Mouse (Mus musculus) spleen, adult 12 weeks (tissue): Measurements from ENCODE around the gene Neurl2.
"Not testable (repeated sequence)": the region's sequence is repeated elsewhere in the genome, so short reads cannot be mapped to it uniquely, and the experiment has no call there.

Experiments
- DNase-seq: peaks from one replicate; pipeline ENCODE4 v3.0.0; 2022; ENCODE audit warnings: low spot score

Neurl2 gene

DNA sequence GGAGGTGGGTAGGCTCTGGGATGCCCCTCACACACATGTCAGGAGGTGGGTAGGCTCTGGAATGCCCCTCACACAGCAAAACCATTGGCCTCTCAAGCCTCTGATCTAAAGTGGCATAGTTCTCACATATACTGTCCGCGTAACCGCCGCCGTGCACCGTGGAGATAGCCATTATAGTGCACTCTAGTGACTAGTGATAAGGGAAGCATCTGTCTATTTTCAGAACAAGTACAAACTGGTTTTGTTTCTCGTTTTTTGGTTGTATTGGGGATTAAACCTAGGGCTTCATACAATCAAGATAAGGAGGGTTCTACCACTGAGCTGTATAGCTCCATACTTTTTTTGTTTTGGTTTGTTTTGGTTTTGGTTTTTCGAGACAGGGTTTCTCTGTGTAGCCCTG, 17.4 kb downstream of the Neurl2 start:
- DNase-seq = no peak

DNA sequence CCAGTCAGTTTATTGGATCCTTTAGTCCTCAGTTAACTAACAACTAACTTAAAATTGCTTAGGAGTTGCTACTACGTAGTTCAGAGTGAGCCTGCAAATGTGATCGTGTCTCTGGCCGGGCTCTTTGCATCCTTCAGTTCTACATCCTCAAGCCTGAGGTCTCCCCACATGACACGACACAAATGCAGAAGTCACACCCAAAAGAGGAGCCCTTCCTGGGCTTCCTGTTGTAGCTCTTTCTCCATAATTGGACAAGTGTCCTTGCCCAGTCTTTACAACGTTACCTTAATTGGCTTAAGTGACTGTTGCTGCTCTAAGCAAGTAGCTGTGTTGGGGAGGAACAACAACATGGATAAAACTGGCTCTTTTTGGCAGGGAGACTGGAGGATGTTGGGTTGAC, 17.9 kb downstream of the Neurl2 start:
- no peak for DNase-seq

DNA sequence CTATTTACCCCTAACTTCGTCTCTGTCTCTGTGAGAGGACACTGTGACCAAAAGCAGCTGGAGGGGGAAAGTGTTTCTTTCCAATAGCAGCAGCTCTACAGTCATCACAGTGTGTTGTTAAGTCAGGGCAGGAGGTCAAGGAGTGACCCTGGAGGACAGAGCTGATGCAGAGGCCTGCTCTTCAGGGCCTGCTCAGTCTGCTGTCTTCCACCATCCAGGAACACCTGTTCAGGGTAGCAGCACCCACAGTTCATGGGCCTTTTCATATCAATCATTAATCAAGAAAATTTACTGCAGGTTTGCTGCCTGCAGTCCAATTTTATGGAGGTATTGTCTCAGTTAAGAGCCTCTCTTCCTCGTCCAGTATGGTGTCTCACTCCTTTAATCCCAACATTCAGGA, 19.7 kb downstream of the Neurl2 start:
- DNase-seq = no peak

DNA sequence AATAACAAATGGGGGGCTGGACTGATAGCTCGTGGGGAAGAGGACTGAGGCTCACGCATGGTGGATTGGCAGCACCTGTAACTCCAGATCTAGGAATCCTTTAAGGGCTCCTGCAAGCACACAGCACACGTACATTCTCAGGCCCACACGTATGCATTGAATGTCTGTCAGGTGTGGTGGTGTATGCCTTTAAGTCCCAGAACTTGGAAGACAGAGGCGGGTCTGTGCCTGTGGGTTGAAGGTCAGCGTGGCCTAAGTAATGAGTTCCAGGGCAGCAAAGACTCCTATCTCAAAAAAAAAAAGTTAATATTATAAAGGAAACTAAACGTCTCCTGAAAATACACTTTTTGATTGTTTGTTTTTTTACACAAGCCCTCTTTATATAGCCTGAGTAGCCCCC, 26.6 kb downstream of the Neurl2 start:
- DNase-seq = no peak

DNA sequence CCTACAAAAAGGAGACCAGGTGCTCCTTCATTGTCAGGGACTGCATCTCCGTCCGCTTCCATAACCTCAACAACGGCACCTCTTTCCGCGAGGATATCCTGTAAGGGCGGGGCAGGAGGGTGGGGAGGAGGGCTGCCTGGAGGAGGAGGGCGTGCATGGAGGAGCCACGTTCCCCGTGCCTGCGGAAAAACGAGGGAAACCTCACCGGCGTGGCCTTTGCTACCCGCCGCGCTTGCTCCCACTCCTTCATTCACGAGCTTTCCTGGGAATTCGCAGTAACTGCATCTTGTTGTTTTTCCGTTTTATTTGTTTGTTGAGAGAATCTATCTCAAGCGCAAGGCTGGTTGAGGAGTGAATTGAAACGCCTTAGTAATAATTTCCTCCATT, 27.9 kb downstream of the Neurl2 start:
- DNase-seq = no peak

DNA sequence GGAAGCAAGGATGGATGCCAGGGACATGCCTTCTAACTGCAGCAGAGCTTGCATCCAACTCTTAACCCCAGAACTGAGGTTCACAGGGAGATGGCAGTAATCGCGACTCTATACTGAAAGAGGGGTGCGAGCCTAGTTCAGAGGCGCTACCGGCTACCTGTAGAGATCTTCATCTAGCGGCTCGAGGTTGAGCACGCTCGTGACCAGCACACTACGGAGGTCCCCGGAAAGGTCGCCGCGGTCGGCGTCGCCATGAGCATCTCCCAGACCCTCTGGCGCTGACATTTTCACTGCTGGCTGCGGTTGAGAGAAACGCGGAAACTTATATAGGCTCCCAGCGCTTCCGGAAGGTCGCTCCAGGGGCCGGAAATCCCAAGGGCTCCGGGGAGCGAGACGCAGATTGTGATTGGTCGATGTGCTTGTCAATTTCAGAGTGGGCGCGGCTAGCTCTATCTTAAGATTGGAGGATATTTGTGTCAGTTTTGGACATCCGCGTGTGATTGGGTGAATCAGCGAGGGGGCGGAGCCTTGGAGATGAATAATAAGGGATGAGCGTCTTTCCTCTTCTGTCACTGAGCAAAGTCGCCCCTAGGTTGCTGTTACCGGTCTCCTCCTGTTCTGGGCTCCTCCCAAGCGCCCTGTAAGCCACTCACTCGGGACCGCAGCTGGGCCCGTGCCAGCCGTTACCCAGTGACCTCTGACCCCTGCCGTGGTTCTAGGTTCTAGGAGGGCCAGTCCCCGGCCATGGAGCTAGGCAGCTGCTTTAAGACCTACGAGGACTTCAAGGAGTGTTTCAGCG, 28.5 kb downstream of the Neurl2 start, which contains the start of the genes Acot8 and Zswim3:
Gene Acot8, minus strand, starts transcription at position 350 of the 799 bp plus-strand sequence.
Gene Zswim3, plus strand, starts transcription at position 566 of the 799 bp plus-strand sequence.
- peak; percentile 98 for DNase-seq

DNA sequence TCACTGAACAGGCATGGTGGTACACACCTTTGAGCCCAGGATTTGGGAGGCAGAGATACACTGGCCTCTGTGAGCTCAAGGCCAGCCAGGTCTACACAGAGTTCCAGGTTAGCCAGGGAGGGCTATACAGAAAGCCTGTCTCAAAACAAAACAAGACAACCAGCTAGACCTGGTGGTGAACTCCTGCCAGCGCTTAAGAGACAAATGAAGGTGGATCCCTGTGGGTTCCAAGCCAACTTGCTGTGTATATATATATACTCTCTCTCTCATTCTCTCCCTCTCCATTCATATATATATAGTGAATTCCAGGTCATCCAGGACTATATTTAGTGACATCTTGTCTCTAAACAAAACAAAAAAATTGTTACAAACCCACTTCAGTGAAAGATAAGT, 29.3 kb downstream of the Neurl2 start:
- no peak for DNase-seq

DNA sequence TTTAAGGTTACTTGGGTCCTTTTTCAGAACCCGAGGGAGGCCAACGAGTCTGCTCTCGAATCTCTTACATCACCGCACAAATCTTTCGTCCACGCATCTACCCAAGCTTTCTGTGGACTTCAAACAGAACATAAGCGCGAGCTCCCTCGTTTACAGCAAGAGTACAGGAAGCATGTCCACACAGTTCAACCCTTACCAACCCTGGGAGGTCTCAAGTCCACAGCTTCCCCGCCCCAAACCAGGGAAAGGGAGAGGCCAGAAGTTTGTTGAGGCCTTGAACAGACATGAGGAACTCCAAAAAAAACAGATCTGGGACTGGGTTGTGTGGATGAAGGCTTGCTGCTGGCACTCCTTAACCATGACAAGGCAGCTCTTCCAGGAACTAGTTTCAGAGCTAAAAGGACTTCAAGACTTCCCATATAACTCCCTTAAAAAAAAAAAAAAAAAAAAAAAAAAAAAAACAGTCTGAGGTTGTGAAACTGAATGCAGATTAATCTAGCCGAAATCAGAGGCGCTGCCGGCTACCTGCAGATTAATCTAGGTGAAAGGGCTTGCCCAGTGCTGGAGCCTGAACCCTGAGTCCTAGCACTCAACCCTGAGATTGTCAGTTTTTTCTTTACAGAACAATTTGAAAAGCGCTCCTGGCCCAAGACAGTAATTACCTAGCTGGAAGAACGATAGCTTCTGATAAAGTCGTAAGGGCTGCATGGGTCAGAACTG, 29.9 kb downstream of the Neurl2 start:
- DNase-seq = no peak

DNA sequence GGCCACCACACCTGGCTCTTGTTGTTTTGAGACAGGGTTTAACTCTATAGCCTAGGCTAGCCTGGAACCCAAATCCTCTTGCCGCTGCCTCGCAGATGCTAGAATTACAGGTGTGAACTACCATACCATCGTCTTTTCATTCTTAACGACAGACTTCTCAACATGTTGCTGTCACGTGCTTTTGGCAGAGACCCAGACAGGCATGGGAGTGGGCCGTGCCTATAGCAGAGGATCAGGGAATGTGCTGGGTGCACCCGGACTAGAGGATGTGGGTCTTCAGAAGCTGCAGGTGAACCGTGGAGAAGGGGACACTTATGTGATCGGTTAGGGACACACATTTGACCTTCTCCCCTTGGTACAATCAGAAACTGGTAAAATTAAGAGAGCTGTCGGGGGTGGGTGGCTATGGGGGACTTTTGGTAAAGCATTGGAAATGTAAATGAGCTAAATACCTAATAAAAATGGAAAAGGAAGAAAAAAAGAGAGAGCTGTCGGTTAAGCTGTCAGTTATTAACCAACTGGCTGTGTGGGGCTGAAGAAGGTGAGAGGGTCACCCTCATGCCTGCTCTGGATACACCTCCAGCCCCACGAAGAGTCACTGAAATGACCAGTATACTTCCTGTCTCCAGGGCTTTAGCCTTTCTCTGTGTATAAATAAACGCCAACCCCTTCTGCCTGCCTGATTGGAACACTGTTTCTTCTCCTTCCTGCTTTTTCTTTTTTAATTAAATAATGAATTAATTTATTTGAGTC, 32.8 kb downstream of the Neurl2 start:
- no peak for DNase-seq

DNA sequence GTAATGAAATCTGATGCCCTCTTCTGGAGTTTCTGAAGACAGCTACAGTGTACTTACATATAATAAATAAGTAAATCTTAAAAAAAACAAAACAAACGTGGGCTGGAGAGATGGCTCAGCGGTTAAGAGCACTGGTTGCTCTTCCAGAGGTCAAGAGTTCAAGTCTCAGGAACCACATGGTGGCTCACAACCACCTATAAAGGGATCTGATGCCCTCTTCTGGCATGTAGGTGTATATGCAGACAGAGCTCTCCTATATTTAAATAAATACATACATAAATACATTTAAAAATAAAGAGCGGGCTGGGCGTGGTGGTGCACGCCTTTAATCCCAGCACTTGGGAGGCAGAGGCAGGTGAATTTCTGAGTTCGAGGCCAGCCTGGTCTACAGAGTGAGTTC, 34.7 kb downstream of the Neurl2 start:
- DNase-seq = not testable (repeated sequence)

DNA sequence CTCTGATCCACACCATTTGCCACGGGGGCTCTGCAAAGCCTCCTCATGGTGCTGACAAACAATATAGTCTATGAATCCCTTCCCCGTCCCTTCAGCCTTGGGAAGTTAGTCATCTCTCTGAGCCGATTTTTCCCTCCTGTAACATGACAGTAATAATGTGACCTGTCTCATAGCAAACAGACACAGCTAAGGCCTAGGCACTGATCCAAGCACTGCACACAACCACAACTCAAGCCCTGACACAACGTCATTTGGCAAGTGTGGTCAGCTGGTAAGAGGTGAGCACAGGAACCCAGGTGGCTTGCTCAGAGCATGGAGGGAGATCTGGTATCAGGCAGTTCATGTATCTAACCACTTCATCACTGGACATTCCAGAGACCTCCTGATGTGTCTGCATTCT, 37.4 kb downstream of the Neurl2 start:
- no peak for DNase-seq

DNA sequence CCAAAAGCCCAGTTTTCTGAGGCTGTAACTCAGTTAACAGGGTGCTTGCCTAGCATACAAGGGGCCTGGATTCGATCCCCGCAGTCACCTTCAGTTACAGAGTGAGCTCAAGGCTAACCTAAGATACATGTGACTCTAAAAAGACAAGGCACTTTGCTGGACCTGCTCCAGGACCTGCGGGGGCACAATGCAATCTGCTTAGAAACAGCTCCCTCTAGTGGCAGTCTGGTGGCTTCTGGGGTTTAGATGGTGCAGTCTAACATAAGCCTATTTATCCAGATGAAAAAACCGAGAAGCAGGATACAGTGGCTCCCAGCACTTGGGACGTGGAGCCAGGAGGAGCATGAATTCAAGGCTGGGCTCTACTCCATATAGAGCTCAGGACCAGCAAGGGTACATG, 39.0 kb downstream of the Neurl2 start:
- DNase-seq = peak; percentile 68

DNA sequence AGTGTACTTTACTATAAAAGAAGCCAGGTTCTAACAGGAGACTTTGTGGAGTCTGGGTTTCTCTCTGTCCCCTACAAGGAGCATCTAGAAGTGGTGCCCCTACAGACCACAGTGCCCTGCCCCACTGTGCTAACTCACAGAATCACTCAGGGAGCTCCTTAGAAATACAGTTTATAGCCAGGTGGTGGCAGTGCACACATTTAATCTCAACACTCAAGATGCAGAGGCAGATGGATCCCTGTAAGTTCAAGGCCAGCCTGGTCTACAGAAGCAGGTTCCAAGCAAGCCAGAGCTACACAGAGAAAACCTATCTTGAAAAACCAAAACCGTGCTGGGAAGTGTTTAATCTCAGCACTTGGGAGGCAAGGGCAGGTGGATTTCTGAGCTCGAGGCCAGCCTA, 39.5 kb downstream of the Neurl2 start:
- no peak for DNase-seq

DNA sequence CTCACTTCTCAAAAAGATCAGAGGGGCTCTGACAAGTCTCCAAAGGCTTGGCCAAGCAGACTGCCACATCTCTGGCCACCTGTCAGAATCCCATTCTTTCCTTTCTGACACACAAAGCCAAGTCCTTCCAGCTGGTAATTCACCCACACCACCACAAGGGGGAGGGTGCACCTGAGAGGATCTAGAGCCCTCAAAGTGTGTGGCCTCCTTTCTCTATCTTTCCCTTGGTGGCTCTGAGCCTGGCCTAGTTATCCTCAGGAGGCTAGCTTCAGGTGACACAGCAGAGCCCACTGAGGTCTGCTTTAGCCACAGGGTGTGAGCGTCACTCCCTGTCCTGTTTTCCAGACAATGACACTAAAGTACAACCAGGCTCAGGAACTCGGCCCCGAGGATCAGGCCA, 40.0 kb downstream of the Neurl2 start:
- peak; percentile 44 for DNase-seq

DNA sequence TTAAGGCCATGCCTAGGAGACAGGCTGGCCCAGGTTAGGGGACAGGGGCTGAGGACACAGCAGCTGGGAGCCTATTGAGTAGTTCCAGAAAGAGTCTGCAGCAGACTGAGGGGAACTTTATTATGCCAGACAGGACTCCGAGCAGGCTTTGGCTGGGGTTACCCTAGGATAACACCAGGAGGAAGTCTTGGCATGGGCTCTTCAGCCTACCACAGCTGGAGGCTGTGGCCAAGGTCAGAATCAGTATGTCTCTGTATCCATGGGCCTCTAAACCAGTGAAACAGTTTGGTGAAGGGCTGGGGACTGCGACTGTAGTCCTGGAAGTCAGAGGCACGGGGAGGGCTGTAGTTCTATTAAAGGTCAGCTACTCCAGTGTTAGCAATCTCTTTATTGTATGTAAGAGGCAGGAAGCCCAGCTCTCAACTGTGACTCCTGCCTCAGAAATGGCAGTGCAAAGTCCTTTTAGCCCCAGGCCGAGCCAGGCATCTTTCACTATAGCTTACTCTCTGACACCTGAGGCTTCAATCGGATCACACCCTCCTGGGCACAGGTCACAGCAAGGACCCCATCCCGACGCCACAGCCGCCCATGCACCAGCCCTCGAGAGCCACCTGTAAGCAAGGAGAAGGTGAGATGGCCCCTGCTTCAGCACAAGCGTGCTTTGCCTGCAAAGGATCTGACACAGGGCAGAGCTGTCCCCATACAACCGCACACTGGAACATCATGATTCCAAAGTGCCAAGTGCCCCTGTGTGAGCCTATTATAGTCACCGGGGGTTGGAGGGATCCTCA, 40.7 kb downstream of the Neurl2 start:
- no peak for DNase-seq

DNA sequence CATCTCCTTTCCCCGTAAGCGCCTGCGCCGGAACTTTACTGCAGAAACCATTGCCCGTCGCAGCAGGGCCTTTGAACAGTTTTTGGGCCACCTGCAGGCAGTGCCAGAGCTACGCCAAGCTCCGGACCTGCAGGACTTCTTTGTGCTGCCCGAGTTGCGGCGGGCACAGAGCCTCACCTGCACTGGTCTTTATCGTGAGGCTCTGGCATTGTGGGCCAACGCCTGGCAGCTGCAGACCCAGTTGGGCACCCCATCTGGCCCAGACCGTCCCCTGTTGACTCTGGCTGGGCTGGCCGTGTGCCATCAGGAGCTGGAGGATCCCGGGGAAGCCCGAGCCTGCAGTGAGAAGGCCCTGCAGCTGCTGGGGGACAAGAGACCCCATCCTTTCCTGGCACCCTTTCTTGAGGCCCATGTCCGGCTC, 41.4 kb downstream of the Neurl2 start:
- DNase-seq = no peak

DNA sequence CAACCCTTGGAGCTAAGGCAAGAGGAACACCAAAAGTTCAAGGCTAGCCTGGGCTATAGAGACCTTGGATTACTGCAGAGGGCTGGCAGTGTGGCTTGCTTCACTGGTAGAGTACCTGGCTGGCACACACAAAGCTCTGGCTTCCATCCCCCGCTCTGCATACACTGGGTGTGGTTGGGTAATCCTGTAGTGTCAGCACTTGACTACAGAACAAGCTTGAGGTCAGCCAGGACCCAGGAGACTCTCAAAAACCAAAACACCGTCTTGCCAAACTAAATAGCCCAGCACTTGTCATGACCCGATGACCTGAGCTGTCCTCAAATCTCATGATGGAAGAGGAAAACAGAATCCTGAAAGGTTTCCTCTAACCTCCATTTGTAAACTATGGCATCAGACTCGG, 42.8 kb downstream of the Neurl2 start:
- no peak for DNase-seq

DNA sequence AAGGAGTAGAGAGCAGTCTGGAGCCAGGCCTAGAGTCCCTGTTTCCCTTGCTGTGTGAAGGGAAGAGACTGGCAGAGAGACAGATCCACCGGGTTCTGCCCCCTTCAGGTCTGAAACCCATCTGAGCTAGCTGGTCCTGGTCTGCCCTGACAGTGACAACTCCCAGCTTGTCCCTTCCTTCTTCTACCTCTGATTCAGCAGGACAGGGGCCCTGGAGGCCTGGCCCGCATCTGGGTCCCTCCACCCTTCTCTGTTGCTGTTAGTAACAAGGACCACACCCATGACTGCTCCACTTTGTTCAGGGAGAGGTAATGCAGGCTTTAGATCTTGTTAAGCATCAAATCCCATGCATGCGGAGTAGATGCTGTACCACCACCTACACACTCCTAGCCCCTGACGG, 44.8 kb downstream of the Neurl2 start:
- DNase-seq = no peak

DNA sequence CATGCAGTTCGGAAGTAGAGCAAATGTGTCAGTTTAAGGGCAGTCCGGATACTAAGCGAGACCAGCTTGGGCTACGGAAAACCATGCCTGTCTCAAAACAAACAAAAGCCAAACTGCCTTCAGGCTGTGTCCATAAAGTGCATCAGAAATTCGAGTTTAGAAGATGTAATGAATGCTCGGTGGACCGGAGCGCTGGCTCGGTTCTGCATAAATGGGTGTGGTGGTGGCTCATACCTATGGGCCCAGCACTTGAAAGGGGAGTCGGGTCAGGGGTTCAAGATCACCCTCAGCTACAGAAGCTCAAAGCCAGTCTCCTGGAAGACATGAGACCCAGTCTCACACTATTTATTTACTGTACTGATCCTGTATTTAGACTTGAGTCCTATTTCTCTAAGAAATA, 45.5 kb downstream of the Neurl2 start:
- DNase-seq = no peak

DNA sequence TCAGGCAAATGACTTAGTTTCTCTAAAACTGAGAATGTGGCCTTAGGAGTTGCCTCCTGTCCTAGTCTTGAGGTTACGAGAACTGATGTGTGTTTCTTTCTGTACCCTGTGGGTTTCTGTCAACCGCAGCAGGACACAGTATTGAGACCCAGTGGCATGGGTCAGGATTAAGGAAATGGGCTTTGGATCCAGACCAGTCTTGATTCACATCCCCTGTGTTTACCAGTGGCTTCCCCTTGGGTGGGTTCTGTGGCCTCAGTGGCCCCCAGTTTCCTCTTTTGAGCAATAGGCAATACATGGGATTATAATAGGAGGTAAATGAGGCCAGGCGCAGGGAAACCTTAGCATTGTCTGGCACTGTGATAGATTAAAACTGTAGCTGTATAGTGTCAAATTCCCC, 46.2 kb downstream of the Neurl2 start:
- DNase-seq = no peak

DNA sequence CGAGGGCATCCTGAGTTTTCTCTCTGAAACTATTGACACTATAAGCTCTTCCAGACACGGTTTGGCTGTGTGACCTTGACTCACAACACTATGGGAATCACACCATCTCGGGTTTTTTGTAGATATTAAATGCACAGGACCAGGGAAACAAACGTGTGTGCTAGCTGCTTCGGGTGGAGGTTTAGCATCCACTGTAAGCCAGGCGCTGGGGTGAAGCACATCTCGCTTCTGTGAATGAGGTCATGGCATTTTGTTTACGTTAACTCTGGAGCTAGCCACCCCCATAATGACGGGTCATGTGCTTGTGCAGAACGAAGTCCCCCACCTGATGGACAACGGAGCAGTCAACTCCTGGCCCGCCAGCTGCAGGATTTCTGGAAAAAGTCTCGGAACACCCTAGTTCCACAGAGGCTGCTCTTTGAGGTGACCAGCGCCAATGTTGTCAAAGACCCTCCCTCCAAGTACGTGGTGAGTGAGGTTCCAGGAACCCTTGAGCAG, 46.8 kb downstream of the Neurl2 start:
- no peak for DNase-seq
